Mouse (Mus musculus) ZHBTc4 (cell line): ENCODE data around the gene Itih3.
A peak's percentile ranks its signal among the peaks of the same experiment; 100 is the strongest.

Experiments
- DNase-seq: peaks from one replicate; pipeline ENCODE4 v3.0.0-alpha.2; 2011; ENCODE audit warnings: low read depth, low spot score

The Itih3 gene

DNA sequence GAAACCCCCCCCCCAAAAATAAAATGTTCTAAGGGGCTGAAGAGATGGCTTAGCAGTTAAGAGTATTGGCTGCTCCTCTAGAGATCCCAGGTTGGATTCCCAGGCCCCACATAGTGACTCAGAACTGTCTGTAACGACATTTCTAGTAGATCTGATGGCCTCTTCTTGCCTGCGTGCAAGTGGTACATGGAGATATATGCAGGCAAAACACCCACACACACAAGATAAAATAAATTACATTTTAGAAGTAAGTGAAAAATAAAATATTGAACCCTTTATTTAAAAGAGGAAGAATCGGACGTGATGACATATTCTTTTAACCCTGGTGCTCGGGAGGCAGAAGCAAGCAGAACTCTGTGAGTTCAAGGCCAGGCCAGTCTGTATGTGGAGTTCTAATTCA lies 20.9 kb downstream of the Itih3 start:
- DNase-seq, result no peak

DNA sequence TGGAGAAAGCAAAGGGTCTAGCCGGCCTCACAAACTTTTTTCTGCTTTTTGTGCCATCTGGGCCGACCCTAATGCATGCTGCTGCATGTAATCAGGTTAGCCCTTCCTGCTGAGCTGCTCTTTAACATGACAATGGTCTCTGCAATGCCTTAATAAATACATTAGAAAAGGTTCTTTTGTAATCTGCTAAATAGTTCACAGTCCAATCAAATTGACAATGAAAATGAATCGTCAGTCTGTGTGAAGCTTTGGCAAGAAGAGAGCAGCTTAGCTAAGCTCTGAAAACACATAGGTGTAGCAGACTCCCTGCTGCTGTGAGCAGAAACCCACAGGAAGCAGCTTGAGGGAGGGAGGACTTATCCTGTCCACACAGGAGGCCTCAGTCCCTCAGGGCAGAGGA lies 23.6 kb downstream of the Itih3 start:
- peak; percentile 80 for DNase-seq

GRCm38 (mm10) chr14:30888271-30888732 lies 35.3 kb downstream of the Itih3 start:
- peak; percentile 66 for DNase-seq

DNA sequence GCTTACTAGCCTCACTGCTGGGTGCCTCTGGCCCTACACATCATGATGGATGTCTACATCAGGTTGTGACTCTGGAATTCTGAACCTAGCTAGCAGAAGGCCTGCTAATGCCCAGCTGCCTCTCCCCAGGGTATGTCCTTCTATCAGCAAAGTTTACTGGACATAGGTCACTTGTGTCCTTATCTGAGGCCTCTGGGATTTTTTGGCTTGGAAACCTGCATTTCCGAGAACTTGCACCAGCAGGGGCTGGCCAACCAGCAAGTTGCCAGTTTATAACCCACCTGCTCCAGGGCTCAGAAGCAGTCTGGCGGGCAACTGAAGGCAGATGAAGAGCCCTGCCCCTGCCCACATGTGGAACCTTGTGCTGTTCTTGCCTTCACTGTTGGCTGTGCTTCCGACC lies 37.4 kb downstream of the Itih3 start, which contains the start of gene Itih4:
Gene Itih4 (plus strand): TSS at position 273 of the 400 bp plus-strand sequence.
- no peak for DNase-seq

DNA sequence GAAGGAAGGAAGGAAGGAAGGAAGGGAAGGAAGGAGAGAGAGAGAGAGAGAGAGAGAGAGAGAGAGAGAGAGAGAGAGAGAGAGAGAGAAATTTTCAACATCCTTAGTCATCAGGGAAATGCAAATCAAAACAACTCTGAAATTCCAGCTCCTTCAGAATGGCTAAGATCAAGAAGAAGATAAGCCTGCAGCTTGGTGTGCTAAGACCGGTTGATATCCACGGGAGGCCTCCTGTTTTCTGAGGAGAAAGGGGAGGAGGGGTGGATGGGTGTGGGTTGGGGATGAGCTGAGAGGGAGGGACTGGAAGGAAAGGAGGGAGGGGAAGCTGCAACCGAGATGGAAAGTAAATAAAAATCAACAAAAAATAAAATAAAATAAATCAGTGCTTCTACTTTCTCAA lies 38.3 kb downstream of the Itih3 start:
- peak; percentile 33 for DNase-seq

GRCm38 (mm10) chr14:30881718-30882108 lies 41.8 kb downstream of the Itih3 start:
- no peak for DNase-seq

DNA sequence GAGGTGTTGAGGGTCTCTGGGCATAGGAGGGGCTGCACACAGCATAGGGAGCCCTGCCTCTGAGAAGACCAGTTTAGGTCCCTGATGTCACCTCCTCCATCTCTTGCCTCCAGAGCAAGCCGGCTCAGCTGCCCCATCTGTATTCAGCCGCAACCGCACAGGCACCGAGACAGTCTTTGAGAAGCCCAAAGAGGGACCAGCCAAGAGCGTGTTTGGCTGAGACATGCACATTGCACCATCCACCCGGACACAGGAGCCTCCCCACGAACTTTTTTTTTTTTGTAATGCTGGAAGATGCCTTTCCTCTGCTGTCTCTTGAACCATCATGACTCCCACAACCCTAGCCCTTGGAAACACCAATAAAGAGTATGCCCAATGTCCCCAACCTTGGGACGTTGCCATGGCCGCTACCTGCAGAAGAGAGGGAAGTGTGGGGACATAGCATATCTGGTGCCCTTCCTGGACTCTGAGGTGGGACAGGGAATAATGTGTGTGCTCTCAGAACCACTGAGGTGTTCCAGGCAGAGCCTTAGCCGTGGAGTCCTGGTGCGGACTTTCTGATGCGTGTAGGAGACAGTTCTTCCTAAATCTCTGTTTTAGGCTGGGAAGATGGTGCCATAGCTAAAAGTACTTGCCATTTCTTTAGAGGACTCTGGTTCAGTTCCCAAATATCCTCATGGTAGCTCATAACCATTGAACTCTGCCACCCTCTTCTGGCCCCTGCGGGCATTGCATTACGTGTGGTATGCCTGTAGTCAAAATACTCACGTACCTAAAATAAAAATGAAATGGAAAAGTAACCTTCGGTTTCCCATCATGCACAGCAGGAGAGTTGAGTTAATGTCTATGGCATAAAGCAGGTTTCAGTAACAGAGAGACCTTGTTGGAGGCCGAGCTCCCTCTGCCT lies 42.5 kb downstream of the Itih3 start:
- peak; percentile 63 for DNase-seq

DNA sequence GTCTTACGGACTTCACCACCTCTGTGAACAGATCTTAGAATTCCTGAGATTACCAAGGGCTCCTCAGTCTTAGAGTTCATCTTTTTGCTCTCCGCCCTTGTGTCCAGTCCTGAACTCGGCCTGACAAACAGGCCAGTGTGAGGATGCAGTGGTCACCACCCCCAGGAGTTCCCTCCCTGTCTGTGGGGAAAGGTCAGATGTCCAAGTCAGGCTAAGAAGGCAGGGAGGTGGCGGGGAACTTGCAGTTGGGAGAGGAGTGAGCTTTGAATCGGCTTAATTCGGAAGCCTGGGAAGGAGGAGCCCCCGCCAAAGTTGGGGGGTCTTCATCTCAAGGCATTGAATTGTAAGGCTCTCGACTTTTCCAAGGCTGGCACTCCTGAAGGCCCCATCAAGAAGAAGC lies 43.3 kb downstream of the Itih3 start:
- DNase-seq, result no peak

GRCm38 (mm10) chr14:30879794-30880193 lies 43.8 kb downstream of the Itih3 start:
- DNase-seq, result peak; percentile 69

GRCm38 (mm10) chr14:30878958-30879571 lies 44.5 kb downstream of the Itih3 start, which contains the start of gene Mustn1:
TSS of gene Mustn1 (plus strand) at chr14:30879200.
- DNase-seq, result no peak

DNA sequence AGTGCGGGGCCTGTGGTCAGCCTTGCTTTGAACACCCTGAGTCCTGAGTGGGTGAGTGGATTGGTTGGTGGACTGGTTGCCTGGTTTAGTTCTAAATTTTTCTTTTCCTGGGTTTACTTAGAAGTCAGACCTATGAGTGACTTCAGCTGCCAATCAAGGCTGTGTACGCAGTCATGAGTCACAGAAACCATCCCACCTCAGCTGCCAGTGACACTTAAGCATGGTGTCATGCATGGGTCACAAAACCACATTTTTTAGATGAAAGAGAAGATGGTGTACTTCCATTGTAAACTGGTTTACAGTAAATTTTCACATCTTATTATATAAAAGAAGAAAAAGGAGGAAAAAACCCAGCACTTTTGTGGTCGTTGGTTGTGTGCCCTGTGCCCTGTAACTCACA lies 45.7 kb downstream of the Itih3 start:
- DNase-seq, result no peak

DNA sequence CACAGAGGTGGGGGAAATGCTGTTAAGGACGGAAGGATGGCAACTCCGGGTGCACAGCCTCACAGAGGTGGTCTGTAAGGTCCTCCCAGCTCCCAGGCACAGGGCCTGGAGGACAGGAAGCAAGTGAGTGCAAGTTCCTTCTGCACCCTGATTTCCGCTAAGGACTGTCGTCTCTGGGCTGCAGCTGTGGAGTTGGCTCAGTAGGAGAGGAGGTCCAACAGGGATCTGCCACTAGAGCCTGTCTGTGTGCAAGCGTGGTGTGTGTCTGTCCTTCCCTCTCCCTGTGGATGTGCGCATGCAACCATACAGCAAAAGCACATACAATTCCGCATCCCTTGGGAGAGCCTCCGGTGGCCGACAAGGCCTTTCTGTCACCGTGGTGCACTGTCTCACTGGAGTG lies 47.1 kb downstream of the Itih3 start:
- DNase-seq, result no peak

- no peak for DNase-seq
These were observed 47.6 kb downstream of the Itih3 start for GRCm38 (mm10) chr14:30875955-30876354.

- DNase-seq, result no peak
These were observed 48.3 kb downstream of the Itih3 start for GRCm38 (mm10) chr14:30875130-30875865.

GRCm38 (mm10) chr14:30874095-30874700 lies 49.4 kb downstream of the Itih3 start:
- no peak for DNase-seq

DNA sequence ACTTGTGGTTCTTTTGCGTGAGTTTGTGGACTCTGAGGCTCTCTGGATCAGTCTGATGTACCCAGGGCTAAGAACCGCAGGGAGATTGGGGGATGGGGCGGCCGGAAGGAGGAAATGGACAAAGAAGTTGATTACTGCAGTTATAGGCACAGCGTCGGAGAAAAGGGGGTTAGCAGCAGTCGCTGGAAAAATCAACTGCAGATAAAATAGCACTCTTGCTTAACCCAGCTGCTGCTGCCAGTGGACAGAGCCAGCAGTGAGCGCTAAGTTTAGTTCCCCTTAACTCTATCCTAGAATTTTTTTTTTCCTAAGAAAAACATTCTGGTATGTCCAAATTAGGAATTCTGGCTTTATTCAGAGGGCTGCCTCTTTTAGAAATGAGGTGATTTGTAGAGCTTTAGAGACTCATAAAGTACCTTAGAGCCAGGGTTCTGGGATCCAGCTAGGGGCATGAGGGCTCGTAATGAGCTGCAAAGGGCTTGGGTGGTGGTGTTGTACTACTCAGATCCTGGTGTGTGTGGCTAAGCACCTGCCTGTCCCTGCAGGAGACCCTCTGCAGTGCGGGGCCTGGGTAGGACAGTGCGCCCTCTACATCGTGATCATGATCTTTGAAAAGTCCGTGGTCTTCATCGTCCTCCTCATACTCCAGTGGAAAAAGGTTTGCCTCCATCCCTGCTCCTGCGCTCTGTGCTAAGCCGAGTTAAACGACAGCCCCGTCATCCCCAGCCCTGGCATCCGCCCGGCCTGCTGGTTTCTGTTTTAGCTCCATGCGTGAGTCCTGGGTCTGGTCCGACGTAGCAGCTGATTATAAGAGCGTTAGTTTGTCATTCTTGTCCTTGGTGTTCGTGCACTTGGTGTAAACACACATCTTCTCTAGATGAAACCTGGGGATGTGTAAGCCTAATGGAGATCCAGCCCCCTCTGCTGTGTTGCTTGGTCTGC lies 53.1 kb downstream of the Itih3 start:
- no peak for DNase-seq

DNA sequence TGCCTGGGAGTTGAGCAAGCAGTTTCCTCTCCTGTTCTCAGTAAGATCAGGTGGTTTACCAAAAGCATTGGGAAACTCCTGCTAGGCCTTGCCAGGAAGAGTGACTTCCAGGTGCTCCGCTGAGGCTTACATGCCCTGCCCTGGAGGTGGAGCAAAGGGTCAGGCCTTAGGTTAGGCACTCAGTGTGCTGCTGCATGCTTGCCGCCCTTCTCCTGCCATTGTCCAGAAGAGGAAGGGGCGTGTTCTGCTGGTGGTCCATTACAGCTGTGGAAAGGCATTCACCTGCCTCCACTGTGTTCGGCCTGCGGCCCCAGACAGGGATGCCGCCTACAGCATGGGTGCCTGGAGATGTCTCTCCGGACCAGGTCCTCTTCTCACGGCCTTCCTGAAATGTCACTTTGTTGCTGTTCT lies 54.2 kb downstream of the Itih3 start:
- peak; percentile 73 for DNase-seq

- DNase-seq, result no peak
These were observed 54.7 kb downstream of the Itih3 start for GRCm38 (mm10) chr14:30868826-30869225.

DNA sequence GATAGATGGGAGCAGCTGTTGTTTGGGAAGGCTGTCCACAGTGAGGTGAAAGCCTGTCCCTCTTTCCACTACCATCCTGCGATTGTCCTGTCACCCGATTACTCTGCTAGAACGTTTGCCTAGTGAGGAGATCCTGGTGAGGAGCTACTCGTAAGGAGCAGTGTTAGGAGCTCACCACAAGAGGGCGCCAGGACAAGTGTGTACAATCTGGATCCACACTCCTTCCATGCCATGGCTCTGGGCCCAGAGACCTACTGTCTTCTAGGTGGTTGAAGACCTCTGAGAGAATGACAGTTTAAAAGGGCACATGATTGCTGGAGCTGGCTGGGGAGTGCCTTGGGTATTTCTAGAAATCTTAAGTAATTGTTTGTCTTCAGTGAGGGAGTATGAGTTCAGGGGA lies 56.5 kb downstream of the Itih3 start:
- peak; percentile 81 for DNase-seq

GRCm38 (mm10) chr14:30865311-30865710 lies 58.2 kb downstream of the Itih3 start:
- no peak for DNase-seq

GRCm38 (mm10) chr14:30862368-30862767 lies 61.2 kb downstream of the Itih3 start:
- DNase-seq, result no peak
